Mouse (Mus musculus) testis, adult 2 months (tissue): ENCODE results near the gene Prdm1. TPM values are rescaled to one million over a fixed set of nuclear protein-coding genes. Genes with fewer than 3 reads are reported as not detected.

Experiments
- H3K27ac ChIP-seq: fragments of 200-500 bp; 2 replicates; pipeline ENCODE4 v1.5.1; 2012; ENCODE audit warnings: low read depth, low read length; ENCODE audit not compliant: control insufficient read depth, insufficient read depth
- H3K27me3 ChIP-seq: fragments of 200-500 bp; 2 replicates; pipeline ENCODE4 v1.6.1; 2012; ENCODE audit warnings: mild to moderate bottlenecking, low read length, moderate library complexity; ENCODE audit not compliant: control insufficient read depth, insufficient read depth
- H3K36me3 ChIP-seq: fragments of 200-500 bp; 2 replicates; pipeline ENCODE4 v1.6.1; 2012; ENCODE audit warnings: mild to moderate bottlenecking, low read length; ENCODE audit not compliant: control insufficient read depth, insufficient read depth
- H3K4me1 ChIP-seq: fragments of 200-500 bp; 2 replicates; pipeline ENCODE4 v1.6.1; 2012; ENCODE audit warnings: low read length; ENCODE audit not compliant: control insufficient read depth, insufficient read depth
- H3K4me3 ChIP-seq: fragments of 200-500 bp; 2 replicates; pipeline ENCODE4 v1.5.1; 2012; ENCODE audit warnings: low read depth, mild to moderate bottlenecking, low read length, moderate library complexity, mixed read lengths; ENCODE audit not compliant: control insufficient read depth
- CTCF ChIP-seq: fragments of 200-500 bp; IDR thresholded peaks from 2 replicates; pipeline ENCODE4 v1.5.1; 2012; ENCODE audit warnings: low read depth, mild to moderate bottlenecking, inconsistent platforms, low read length, moderate library complexity; ENCODE audit not compliant: control insufficient read depth, insufficient read depth, insufficient replicate concordance
- POLR2A ChIP-seq: fragments of 200-500 bp; IDR thresholded peaks from 2 replicates; pipeline ENCODE4 v1.6.1; 2012; ENCODE audit warnings: low read depth, mild to moderate bottlenecking, inconsistent platforms, low read length, moderate library complexity; ENCODE audit not compliant: control insufficient read depth
- polyA plus RNA-seq: library from polyadenylated mRNA; depleted of rRNA; stranded (reverse); fragments of >200 nt; gene quantifications from 2 replicates; pipeline ENCODE4 v1.2.3, GENCODE M21; 2012

Prdm1 gene
- polyA plus RNA-seq, 1 experiment, result 0.04 TPM

DNA sequence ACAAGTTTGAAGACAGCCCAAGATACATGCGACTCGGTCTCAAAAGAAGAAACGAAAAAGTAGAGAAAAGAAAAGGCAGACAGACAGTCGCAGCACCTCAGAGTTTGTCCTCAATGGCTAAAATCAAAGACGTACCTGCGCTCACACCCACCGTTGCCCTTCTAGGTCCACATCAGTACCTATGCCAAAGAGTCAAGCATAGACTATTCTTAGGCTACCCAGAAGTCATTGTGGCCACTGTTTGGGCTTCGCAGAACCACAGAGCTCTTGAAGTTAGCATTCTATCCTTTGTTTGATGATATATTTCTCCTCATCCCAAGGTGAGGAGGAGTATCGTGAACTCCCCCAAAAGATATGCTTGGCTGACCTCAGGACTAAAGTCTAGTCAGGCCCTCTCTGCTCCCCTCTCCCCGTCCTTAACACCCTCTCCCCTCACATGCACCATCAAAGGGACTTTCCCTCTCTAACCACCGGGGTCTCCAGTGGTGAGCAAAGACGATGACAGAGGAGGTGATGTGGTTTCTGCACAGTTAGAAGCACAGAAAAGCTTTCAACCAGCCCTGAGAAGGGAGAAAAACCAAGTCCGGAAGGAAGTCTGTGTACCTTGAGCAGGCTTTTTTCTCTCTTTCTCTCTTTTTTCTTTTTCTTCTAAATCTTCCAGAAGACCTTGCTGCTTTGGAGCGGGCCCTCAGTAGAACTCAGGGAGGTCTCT lies 99.0 kb downstream of the Prdm1 start:
- Histone ChIP-seq H3K27me3 (no peaks in the 10 kb centered on the region), H3K4me3 (no peak overlapping the region), H3K27ac (no peak overlapping the region), H3K4me1 (no peaks in the 10 kb centered on the region; the same call in 1 of the 2 replicates), H3K36me3 (no peaks in the 10 kb centered on the region)
- no peak for TF ChIP-seq POLR2A
- no peak for TF ChIP-seq CTCF

DNA sequence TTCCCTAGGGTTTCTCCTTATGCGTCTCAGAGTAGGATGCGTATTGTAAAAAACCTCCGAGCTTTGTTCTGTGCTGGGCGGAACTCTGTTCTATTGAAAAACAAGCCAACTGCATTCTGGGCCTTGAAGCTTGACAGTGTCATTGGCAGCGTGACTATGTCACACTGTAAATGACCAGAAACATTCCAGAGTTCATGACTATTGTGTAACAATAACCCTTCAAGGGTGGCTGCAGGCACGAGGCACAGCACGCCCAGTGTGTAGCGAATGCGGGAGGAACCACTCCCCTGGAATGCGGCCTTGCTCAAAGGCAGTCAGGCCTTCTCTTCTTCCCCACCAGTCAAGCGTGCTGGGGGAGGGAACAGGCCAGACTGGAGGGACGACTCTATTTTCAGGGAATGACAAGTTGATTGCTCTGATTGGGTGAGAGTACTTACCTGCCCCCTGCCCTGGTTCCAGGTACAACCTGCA lies 100.4 kb downstream of the Prdm1 start:
- no peaks in the 10 kb centered on the region; the same call in 1 of the 2 replicates for H3K4me1 ChIP-seq
- no peaks in the 10 kb centered on the region for H3K27me3 ChIP-seq
- no peaks in the 10 kb centered on the region for H3K36me3 ChIP-seq
- H3K4me3 ChIP-seq, result peak overlapping the region; percentile 34
- TF ChIP-seq POLR2A (no peak; the same call in 1 of the 2 replicates), CTCF (no peak)
- no peak overlapping the region for H3K27ac ChIP-seq

DNA sequence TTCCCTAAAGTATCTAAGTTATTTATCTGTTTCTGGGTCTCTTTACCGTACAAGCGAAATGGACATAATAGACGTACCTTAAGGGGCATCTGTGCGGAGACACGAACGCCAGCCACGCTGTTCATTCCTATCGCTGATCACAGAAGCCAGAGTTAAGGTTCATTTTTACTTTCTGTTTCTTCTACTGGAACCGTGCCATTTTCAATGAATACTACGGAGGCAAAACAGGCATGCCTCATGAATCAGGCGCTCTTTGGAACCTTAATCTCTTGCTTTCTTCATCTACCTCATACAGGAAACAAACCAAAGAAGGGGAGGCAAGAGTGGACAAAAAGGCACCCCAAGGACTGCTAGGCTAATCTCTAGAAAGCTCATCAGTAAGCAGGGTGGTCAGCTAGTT lies 100.9 kb downstream of the Prdm1 start:
- Histone ChIP-seq H3K4me3 (peak overlapping the region; percentile 34; the same call in 1 of the 2 replicates), H3K36me3 (no peaks in the 10 kb centered on the region), H3K27me3 (no peaks in the 10 kb centered on the region), H3K27ac (no peak overlapping the region), H3K4me1 (no peaks in the 10 kb centered on the region; the same call in 1 of the 2 replicates)
- TF ChIP-seq CTCF, result no peak

DNA sequence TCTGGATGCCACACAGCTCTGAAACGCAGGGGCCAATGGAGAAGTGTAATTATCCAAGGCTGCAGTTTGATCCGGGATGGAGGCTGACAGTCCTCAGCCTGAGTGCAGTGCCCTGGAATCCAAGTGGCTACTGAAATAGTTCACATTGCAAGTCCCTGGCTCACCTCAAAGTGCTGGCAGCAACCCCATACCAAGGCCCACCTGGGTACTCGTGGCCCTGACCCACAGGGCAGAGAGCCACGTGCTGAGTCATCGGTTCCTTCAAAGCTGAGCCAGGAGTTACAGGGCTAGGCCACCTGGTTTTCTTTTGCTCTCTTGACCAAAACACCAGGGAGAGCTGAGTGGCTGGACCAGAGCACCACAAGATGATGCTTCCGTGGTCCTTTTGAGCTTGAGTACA lies 103.3 kb downstream of the Prdm1 start:
- no peak overlapping the region for H3K27ac ChIP-seq
- TF ChIP-seq CTCF, result no peak
- no peak for TF ChIP-seq POLR2A

DNA sequence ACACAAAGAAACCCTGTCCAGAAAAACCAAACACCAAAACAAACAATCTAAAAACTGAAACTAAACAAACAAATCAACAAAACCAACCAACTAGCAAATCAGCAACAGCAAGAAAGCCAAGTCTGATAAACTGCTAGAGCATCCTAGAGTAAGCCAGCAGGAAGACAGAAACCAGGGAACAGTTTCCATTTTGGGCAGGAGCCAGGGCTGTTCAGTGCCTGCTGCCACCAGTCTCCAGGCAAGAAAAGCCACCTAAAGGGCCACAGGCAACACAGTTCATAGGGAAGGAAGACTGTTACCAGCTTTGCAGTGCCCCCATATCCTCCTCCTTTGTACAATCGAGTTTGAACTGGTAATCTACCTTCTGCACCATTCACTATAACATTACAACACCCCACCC lies 106.4 kb downstream of the Prdm1 start:
- no peaks in the 10 kb centered on the region for H3K36me3 ChIP-seq
- no peaks in the 10 kb centered on the region for H3K27me3 ChIP-seq
- no peak for TF ChIP-seq POLR2A
- no peak for TF ChIP-seq CTCF
- no peaks in the 10 kb centered on the region; the same call in 1 of the 2 replicates for H3K4me1 ChIP-seq
- no peak overlapping the region for H3K4me3 ChIP-seq
- H3K27ac ChIP-seq, result no peak overlapping the region

More for the DNA sequence above, 103.3 kb downstream of the Prdm1 start:
- Histone ChIP-seq H3K4me3 (peak overlapping the region; percentile 9; the same call in 1 of the 2 replicates), H3K27me3 (no peaks in the 10 kb centered on the region), H3K36me3 (no peaks in the 10 kb centered on the region), H3K4me1 (no peaks in the 10 kb centered on the region; the same call in 1 of the 2 replicates)

DNA sequence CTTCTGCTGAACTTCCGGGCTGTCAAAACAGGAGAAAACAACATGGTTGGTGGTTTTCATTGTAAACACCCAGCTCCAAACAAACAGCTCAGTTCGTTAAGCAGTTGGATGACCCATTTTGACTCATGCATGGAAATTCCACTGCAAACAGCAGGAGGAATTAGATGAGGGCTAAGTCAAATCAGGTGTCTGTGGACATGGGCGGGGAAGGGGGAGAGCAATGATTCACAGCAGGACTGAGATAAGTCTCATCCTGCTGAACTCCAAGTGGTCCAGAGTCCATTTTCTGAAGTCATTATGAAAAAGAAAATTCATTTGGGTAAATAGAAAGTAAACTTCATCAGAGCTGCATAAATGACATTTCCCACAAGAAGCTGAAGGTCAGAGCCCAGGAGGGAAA lies 108.1 kb downstream of the Prdm1 start:
- TF ChIP-seq POLR2A (no peak), CTCF (no peak)
- no peaks in the 10 kb centered on the region for H3K27me3 ChIP-seq
- H3K27ac ChIP-seq, result no peak overlapping the region
- H3K4me3 ChIP-seq, result no peak overlapping the region
- no peaks in the 10 kb centered on the region for H3K36me3 ChIP-seq
- no peaks in the 10 kb centered on the region; the same call in 1 of the 2 replicates for H3K4me1 ChIP-seq

DNA sequence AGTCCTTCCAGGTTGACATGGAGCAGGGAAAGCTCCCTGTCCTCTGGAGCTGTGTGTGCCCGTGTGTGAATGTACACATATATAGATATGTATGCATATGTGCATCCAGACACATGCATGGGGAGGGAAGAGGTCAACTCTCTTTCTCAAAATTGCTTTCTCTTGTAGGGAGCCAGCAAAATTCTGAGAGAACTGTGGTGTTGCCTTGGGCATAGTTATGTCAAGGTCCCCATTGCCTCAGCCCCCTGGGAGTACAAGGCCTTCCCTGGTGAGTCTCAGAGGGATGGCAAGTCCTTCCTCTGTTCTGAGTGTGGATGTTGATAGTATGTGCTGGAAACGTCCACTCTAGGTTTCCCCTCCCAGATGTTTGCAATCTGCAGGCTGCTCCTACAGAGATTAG lies 109.4 kb downstream of the Prdm1 start:
- TF ChIP-seq CTCF (no peak), POLR2A (no peak)
- Histone ChIP-seq H3K4me1 (no peaks in the 10 kb centered on the region), H3K27me3 (no peaks in the 10 kb centered on the region), H3K4me3 (no peak overlapping the region), H3K27ac (no peak overlapping the region), H3K36me3 (no peaks in the 10 kb centered on the region)

DNA sequence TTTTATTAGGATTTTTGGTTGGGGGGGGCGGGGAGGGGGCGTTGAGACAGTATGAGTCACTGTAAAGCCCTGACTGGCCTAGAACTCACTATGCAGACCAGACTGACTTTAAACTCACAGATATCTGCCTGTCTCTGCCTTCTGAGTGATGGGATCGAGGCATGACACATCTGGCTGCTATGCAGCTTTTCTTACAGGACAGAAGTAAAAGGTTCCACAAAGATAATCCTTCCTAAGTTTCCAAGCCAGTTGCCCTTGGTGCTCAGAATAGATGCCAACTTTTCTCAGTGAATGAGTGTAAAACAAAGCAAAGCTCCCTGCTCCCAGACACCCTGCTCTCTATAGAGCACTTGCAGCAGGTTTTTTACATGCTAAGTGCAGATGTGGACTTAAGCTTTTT lies 112.7 kb downstream of the Prdm1 start:
- Histone ChIP-seq H3K4me3 (no peak overlapping the region), H3K27me3 (no peaks in the 10 kb centered on the region), H3K27ac (no peak overlapping the region), H3K4me1 (no peaks in the 10 kb centered on the region), H3K36me3 (no peaks in the 10 kb centered on the region)
- no peak for TF ChIP-seq CTCF
- TF ChIP-seq POLR2A, result no peak
